Mouse (Mus musculus) ES-Bruce4 (cell line): ENCODE data around the gene Tmem131l.

ENCODE experiments used
- CTCF ChIP-seq: IDR thresholded peaks from one replicate; pipeline ENCODE4 v1.8.1; 2011; ENCODE audit warnings: low read depth, low read length
- EP300 ChIP-seq: IDR thresholded peaks from 2 replicates; pipeline ENCODE4 v1.6.1; 2011; ENCODE audit warnings: low read depth, low read length; ENCODE audit not compliant: insufficient read depth

DNA sequence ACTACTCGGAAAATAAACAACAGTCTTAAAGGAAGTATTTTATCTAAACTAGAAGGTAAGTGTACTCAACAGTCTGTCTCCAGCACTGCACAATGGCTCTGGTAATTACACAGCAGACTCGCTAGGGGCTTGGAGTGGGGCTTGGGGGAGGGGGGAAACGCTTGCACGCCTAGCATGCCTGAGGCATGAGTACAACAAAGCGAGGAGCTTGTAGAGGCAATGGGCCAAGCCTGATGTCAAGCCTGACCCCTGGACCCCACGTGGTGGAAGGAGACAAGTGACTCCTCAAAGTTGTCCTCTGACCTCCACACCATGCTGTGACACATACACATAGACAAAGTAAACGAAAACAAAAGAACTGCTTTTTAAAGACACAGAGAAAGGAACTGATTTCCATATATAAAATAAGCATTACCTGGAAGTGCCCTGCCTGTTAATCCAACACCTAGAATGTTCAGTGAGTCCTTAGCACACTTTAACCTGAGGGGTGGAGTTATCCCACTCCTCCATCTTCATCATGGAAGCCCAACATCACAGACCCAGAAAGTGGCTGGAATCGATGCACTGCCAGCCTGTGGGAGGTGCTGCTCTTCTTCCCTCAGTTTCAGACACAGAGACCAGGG, 45.6 kb downstream of the Tmem131l start:
- TF ChIP-seq CTCF = no peak
- TF ChIP-seq EP300 = peak; percentile 98
